Mouse (Mus musculus) stomach, postnatal 0 days (tissue): ENCODE results near the gene Fam213b. TPM values are rescaled to one million over a fixed set of nuclear protein-coding genes. Genes with fewer than 3 reads are reported as not detected.

ENCODE experiments used
- ATAC-seq: fragments of 200-750 bp; cut with Nextera tagmentation; 2 replicates; pipeline ENCODE4 v1.8.0; 2017; ENCODE audit not compliant: low FRiP score, low TSS enrichment
- DNase-seq: peaks from one replicate; pipeline ENCODE4 v3.0.0-alpha.2; 2016; ENCODE audit warnings: low spot score
- H3K27ac ChIP-seq: fragments of 300-500 bp; sonication (generic); replicated peaks from 2 replicates; pipeline ENCODE4 v1.5.1; 2014; ENCODE audit warnings: mild to moderate bottlenecking, control low read depth
- H3K27me3 ChIP-seq: fragments of 300-500 bp; sonication (generic); 2 replicates; pipeline ENCODE4 v1.6.1; 2014; ENCODE audit warnings: low read length; ENCODE audit not compliant: control insufficient read depth, insufficient read depth
- H3K36me3 ChIP-seq: fragments of 300-500 bp; sonication (generic); 2 replicates; pipeline ENCODE4 v1.6.1; 2014; ENCODE audit warnings: low read length, mixed read lengths; ENCODE audit not compliant: control insufficient read depth, insufficient read depth
- H3K4me1 ChIP-seq: fragments of 300-500 bp; sonication (generic); replicated peaks from 2 replicates; pipeline ENCODE4 v1.6.1; 2014; ENCODE audit warnings: antibody characterized with exemption; ENCODE audit not compliant: control insufficient read depth, insufficient read depth
- H3K4me2 ChIP-seq: fragments of 300-500 bp; sonication (generic); replicated peaks from 2 replicates; pipeline ENCODE4 v1.6.1; 2014; ENCODE audit warnings: low read depth, mild to moderate bottlenecking, control low read depth, moderate library complexity
- H3K4me3 ChIP-seq: fragments of 300-500 bp; sonication (generic); 2 replicates; pipeline ENCODE4 v1.5.1; 2014; ENCODE audit warnings: low read depth, low read length, control low read depth
- H3K9ac ChIP-seq: fragments of 300-500 bp; sonication (generic); 2 replicates; pipeline ENCODE4 v1.6.1; 2014; ENCODE audit warnings: mild to moderate bottlenecking, low read length, control low read depth, mixed read lengths
- H3K9me3 ChIP-seq: fragments of 300-500 bp; sonication (generic); 2 replicates; pipeline ENCODE4 v1.6.1; 2016; ENCODE audit warnings: low read length; ENCODE audit not compliant: control insufficient read depth
- CTCF ChIP-seq: IDR thresholded peaks from 2 replicates; pipeline ENCODE4 v1.5.1; 2016; ENCODE audit warnings: antibody characterized with exemption, low read depth, mild to moderate bottlenecking, moderate library complexity
- EP300 ChIP-seq: optimal IDR thresholded peaks from 2 replicates; pipeline ENCODE3; 2016; ENCODE audit warnings: antibody characterized with exemption
- WGBS: fragments of 180-500 bp; shearing (Covaris S2); extraction: QIAGEN DNeasy Blood & Tissue Kit; methylation state at CpG from one replicate; pipeline ENCODE4 v1.1.7; 2014; 5-methylcytosine and 5-hydroxymethylcytosine counted together
- polyA plus RNA-seq: library from polyadenylated mRNA; unstranded; fragments of >200 nt; fragmentation: Nextera tagmentation; extraction: Ambion mirVana; gene quantifications from 2 replicates; pipeline ENCODE4 v1.2.1, GENCODE M21; 2015

The Fam213b gene
- polyA plus RNA-seq, 1 experiment from 2014 or later: 62.1 TPM

GRCm38 (mm10) chr4:154866391-154866790, 32.5 kb downstream of the Fam213b start:
- H3K4me1 ChIP-seq: no peaks in the 10 kb centered on the region
- no peaks in the 10 kb centered on the region for H3K27me3 ChIP-seq
- no peaks in the 10 kb centered on the region for H3K9me3 ChIP-seq
- H3K36me3 ChIP-seq: no peaks in the 10 kb centered on the region
- DNase-seq: no peak
- no peak overlapping the region for H3K4me3 ChIP-seq
- H3K9ac ChIP-seq: no peak overlapping the region
- no peak overlapping the region for H3K27ac ChIP-seq
- TF ChIP-seq CTCF (no peak), EP300 (no peak)
- no peak for ATAC-seq
- no peak overlapping the region for H3K4me2 ChIP-seq
- WGBS: 76% methylated on average over 5 of the region's 5 CpGs

- DNase-seq: no peak
- no peaks in the 10 kb centered on the region for H3K36me3 ChIP-seq
- no peaks in the 10 kb centered on the region for H3K4me1 ChIP-seq
- H3K4me2 ChIP-seq: no peak overlapping the region
- WGBS: 78% methylated on average over 18 of the region's 18 CpGs
- H3K27ac ChIP-seq: peak overlapping the region; percentile 30; the same call in 1 of the 2 replicates
- TF ChIP-seq CTCF (no peak), EP300 (no peak)
- ATAC-seq: no peak
- no peaks in the 10 kb centered on the region for H3K27me3 ChIP-seq
- no peaks in the 10 kb centered on the region for H3K9me3 ChIP-seq
- no peak overlapping the region; the same call in 1 of the 2 replicates for H3K4me3 ChIP-seq
- peak overlapping the region; percentile 53 for H3K9ac ChIP-seq
Observed at GRCm38 (mm10) chr4:154864961-154865760, 33.8 kb downstream of the Fam213b start.

- DNase-seq (peak; percentile 93), ATAC-seq (peak; percentile 86)
- WGBS: 1% methylated on average over 16 of the region's 18 CpGs
- no peaks in the 10 kb centered on the region for H3K4me1 ChIP-seq
- H3K4me3 ChIP-seq: peak overlapping the region; percentile 35
- H3K9ac ChIP-seq: peak overlapping the region; percentile 53
- no peaks in the 10 kb centered on the region for H3K9me3 ChIP-seq
- H3K4me2 ChIP-seq: peak overlapping the region; percentile 64
- H3K36me3 ChIP-seq: no peaks in the 10 kb centered on the region
- H3K27me3 ChIP-seq: no peaks in the 10 kb centered on the region
- H3K27ac ChIP-seq: peak overlapping the region; percentile 63; the same call in 1 of the 2 replicates
- peak; percentile 59 for TF ChIP-seq CTCF
- TF ChIP-seq EP300: no peak
Observed at GRCm38 (mm10) chr4:154864271-154864771, 34.6 kb downstream of the Fam213b start.

GRCm38 (mm10) chr4:154863436-154863935, 35.4 kb downstream of the Fam213b start:
- H3K9me3 ChIP-seq: no peaks in the 10 kb centered on the region
- no peak overlapping the region for H3K27ac ChIP-seq
- no peak overlapping the region for H3K4me2 ChIP-seq
- TF ChIP-seq CTCF (no peak), EP300 (no peak)
- no peaks in the 10 kb centered on the region for H3K27me3 ChIP-seq
- H3K4me3 ChIP-seq: no peak overlapping the region
- 76% methylated on average over 3 of the region's 3 CpGs for WGBS
- no peak for DNase-seq
- no peaks in the 10 kb centered on the region for H3K36me3 ChIP-seq
- no peaks in the 10 kb centered on the region for H3K4me1 ChIP-seq
- H3K9ac ChIP-seq: no peak overlapping the region
- ATAC-seq: no peak

- Histone ChIP-seq H3K4me2 (no peak overlapping the region), H3K9me3 (no peaks in the 10 kb centered on the region), H3K27me3 (no peaks in the 10 kb centered on the region), H3K9ac (no peak overlapping the region), H3K4me3 (no peak overlapping the region), H3K27ac (no peak overlapping the region), H3K36me3 (no peaks in the 10 kb centered on the region), H3K4me1 (no peaks in the 10 kb centered on the region)
- no peak for TF ChIP-seq EP300
- TF ChIP-seq CTCF: no peak
- WGBS: 77% methylated on average over 5 of the region's 5 CpGs
- ATAC-seq (no peak), DNase-seq (no peak)
Observed at GRCm38 (mm10) chr4:154861967-154862366, 37.0 kb downstream of the Fam213b start.

GRCm38 (mm10) chr4:154858601-154859000, 40.3 kb downstream of the Fam213b start:
- ATAC-seq (no peak), DNase-seq (no peak)
- Histone ChIP-seq H3K4me1 (no peaks in the 10 kb centered on the region), H3K36me3 (no peaks in the 10 kb centered on the region), H3K4me3 (no peak overlapping the region), H3K9me3 (no peaks in the 10 kb centered on the region), H3K27ac (no peak overlapping the region), H3K4me2 (no peak overlapping the region), H3K27me3 (peaks cover 5% of the 10 kb centered on the region; the same call in 1 of the 2 replicates), H3K9ac (no peak overlapping the region)
- WGBS: 65% methylated on average over 3 of the region's 3 CpGs
- TF ChIP-seq CTCF (no peak), EP300 (no peak)
